Mouse (Mus musculus) ovary, postnatal 36 days (tissue): Measurements from ENCODE around the gene Pramef12.
"Not testable (repeated sequence)": the region's sequence is repeated elsewhere in the genome, so short reads cannot be mapped to it uniquely, and the experiment has no call there.

ENCODE experiments used
- DNase-seq: peaks from one replicate; pipeline ENCODE4 v3.0.0; 2022; ENCODE audit warnings: low spot score, mixed read lengths

Gene Pramef12

DNA sequence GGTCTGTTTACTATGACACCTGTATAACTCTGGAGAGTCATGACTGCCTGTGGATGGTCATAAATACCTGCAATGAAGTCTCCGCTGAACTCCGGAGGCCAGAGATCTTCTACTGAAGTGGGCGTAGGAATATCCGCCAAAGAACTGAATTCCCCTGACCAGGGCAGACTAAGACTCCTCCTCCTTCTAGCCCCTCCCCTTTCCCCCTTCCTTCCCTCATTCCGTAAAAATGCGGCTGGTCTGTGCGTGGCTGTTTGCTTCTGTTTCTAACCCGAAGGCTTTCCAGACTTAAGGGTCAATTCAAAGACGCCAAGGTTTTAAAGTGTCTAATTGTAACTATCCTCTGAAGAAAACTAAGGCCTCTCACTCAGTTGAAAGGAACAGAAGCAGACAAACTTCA lies at the start of gene Pramef12:
TSS of gene Pramef12 (minus strand) at position 175 of the 400 bp plus-strand sequence.
- DNase-seq = no peak

DNA sequence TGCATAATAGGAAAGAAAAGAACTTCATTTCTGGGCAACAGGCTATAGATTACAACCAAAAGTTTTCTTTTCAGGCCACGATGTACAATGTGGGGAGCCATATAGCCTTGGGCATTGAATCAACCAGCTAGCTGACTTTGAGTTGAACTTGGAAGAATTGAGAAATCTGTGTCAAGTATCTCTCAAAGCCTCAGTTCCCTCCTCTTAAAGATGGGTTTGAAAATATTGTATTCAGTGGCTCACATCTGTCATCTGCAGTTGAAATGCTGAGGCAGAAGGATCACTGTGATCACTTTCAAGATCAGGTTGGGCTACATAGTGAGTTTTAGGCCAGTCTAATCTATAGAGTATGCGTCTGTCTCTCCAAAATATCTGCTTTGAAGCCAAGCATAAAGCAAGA lies 45.0 kb upstream of the Pramef12 start, which contains the start of gene Gm9944:
TSS of gene Gm9944 (minus strand) at position 101 of the 400 bp plus-strand sequence.
- no peak for DNase-seq

DNA sequence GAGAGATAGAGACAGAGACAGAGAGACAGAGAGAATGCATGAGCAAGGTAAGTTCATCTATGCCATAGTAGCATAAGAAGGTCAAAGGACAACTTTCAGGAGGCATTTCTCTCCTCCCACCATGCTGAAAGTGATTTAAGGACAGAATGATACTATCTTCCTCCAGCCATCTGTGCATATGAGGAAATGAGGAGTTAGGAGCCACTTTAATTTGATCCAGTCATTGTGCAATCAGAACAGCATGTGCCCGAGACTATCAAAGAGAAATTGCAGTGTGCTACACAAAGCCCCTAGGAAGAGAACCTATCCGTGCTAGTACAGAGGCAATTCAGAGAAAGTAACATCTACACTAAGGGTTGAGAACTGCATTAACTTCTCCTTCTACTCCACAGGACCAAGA lies 40.3 kb upstream of the Pramef12 start:
- no peak for DNase-seq

DNA sequence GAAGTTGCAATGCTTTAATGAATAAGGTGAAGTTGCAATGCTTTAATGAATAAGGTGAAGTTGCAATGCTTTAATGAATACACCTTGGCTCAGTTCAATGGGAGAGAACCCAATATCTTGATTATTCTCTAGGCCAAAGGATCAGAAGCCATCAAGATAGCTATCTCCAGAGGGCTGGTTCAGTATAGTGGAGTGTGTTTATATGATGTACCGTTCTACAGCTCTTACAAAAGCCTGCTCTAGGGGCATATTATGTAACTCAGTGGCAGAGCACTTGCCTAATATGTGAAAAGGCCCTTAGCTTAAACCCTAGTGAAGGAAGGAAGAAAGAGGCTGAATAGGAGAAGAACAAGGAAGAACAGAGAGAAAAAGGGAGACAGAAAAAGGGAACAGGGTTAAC lies 33.3 kb upstream of the Pramef12 start:
- no peak for DNase-seq

DNA sequence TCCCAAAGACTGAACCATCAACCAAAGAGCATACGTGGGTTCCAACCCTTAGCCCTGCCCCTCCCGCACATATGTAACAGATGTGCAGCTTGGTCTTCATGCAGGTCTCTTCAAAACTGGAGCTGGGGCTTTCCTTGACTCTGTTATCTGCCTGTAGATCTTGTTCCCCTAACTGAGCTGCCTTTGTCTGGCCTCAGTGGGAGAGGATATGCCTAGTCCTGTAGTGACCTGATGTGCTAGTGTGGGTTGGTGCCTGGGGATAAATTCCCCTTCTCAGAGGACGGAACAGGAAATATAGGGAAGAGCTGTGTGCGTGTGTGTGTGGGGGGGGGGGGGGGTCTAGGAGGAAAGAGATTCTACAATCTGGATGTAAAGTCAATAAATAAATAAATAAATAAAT lies 32.8 kb upstream of the Pramef12 start:
- DNase-seq = no peak

DNA sequence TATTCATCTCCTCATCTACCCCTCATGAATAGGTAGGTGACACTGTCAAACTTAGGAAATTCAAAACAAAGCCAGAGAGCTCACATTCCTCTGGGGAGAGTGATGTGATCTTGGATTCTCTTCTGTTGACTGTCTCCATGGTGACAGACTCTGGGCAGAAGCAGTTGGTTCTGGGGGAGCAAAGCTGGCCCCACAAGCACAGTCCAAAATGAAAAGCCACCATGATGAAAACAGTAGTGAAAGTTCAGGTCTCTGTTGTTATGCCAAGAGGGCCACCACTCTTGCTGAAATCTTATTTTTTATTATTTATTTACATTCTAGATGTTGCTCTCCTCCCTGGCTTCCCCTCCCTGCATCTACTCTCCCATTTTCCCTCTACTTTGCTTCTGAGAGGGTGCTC lies 30.4 kb upstream of the Pramef12 start, which contains the start of gene 1700012P22Rik:
TSS of gene 1700012P22Rik (minus strand) at position 101 of the 400 bp plus-strand sequence.
- no peak for DNase-seq

DNA sequence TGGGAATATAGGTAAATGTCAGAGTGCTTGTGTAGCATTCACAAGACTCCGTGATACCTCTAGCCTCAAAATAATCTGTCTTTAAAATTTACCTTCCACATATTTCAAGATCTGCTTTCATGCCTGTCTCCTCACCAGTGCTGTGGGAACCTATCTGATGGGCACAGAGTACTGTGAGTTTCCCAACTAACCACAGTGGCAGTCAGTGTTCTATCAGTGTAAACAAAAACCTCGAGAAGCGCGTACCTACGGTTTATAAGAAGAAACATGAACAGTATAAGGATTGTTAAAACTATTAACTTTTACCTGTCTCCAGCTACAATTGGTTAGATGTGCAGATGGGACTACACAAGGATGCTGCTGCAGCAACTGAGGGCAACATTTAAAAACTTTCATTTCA lies 25.0 kb upstream of the Pramef12 start:
- no peak for DNase-seq

DNA sequence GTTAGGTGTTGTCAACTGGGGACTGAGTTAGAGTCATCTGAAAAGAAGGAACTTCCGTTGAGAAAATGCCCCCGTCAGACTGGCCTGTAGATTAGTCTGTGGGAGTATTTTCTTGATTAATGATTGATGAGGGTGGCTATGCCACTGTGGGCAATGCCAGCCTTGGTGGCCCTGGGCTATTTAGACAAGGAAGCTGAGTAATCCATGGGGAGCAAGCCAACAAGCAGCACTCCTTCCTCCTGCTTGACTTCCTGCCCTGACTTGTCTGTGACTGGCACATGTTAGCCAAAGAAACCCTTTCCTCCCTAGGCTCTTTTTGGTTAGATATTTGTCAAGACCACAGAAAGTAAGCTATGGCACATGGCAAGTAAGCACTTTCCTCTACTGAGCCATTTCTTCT lies 22.5 kb upstream of the Pramef12 start:
- DNase-seq = no peak

DNA sequence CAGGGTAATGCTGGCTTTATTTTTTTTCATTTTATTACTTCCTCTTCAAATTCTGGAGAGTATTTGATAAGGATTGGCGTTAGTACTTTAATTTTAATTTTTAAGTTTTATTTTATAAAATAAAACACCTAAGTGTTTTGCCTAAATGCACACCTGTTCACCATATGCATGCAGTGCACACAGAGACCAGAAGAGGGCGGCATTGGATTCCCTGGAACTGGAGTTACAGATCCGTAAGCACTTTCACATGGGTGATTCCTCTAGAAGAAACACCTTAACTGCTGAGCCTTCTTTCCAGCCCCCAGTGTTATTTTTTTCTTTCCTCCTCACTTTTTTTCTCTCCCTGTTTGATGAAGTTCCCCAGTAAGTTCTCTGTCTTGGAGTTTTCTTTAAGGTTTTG lies 20.6 kb upstream of the Pramef12 start:
- DNase-seq = peak; percentile 14

DNA sequence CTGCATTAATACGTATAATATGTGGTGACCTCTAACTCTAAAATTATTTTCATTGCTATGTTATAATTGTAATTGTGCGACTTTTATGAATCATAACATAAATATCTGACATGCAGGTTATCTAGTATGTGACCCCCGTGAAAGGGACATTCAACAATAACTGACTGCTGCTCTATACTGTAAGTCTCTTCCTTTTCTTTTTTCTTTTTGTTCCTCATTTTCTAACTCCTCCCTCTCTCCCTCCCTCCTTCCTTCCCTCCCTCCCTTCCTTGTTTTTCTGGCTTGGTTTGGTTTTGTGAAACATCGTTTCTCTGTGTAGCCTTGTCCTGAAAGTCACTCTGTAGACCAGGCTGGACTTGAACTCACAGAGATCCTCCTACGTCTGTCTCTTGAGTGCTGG lies 16.3 kb upstream of the Pramef12 start:
- no peak for DNase-seq

DNA sequence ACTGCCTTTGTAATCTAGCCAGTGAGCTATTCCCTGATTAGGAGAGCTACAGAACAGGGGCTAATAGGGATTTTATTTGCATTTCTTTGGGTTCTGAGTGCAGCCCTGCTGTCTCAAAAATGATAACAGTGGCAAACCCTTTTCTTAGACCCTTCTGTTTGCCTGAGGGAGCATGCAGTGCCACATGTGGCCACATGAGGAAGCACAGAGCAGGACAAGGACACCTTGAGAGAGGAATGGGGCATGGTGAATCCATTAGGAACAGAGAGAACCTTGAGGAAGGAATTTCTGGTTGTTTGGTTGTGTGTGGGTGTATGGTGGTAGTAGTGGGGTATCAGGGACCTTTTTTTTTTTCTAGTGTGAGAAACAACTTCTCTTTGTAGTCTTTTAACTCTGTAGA lies 12.4 kb upstream of the Pramef12 start:
- DNase-seq = no peak

DNA sequence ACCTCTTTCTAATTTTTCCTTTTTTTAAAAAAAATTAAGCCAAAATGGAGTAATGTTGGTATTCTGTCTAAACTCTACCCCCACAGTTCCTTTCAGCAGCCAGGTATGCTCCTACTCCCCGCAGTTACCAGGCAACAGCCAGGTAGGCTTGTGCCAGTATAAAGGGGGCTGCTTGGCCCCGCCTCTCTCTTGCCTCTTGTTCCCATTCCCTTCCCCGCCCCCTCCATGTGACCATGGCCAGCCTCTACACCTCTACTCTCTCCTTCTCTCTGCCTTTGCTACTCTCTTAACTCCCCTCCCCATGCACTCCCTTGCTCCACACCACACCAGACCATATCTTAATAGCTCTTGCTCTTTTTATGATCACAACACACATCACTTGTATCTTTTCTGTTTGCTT lies 2.0 kb downstream of the Pramef12 start:
- no peak for DNase-seq

DNA sequence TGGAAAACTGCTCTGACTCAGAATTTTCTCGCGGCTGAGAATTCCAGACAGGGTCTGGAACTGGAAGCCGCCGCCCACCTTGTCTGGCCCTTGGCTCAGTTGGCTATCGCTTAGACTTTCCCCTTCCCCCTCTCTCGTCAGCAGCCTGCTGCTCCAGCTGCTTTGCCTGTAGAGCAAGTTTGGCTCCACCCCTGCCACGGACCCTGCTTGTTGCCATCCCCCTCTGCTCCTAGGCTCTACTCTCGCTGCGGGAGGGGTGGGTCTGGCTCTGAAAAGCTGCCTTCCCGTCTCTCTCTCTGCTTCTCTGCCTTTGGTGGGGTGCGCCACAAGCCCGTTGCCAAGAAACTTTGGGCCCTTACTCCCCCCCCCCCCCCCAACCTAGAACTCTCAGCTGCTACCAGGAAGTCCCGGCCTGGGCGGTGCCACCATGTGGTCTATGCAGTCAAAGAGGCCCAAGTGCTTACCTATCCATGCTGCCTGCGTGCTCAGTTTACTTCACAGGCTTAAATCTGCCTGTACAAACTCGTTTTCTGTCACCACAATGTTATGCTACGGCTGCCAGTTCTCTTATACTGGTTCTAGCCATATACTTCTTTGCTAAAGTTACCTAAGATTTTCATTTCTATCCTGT lies 3.7 kb downstream of the Pramef12 start:
- DNase-seq = peak; percentile 48

DNA sequence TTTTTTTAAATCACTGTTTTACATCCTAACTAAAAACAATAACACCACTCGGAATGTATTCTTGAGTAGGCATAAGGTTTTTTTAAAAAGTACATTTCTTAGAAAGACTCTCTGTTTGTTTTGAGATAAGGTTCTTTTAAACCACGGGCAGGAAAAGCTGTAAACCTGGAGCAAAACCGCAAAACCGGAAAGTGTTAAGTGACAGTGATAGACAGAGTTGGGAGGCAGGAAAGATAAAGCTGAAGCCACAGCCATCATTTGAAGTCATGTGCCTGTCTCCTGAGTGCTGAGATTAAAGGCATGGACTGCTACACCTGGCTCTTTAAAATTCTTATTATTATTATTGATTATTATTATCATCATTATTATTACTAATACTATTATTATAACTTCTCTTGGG lies 5.6 kb downstream of the Pramef12 start:
- DNase-seq = no peak

DNA sequence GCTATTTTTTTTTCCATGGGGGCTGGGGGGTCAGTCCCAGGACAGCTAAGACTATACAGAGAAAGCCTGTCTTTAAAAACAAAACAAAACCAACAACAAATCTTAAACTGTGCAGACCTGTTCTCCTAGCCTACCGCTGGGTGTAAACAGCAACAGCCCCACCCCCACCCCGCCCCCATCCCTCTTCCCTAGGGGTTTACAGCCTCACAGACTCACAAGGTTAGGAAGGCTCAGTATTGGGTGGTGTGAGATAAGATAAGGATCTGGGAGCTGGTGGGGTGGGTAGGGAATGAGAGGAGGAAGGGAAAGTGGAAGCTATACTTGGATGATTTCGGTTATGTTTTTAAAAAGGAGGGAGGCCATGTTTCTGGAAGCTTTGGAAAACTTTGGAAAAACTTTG lies 11.9 kb downstream of the Pramef12 start:
- no peak for DNase-seq

DNA sequence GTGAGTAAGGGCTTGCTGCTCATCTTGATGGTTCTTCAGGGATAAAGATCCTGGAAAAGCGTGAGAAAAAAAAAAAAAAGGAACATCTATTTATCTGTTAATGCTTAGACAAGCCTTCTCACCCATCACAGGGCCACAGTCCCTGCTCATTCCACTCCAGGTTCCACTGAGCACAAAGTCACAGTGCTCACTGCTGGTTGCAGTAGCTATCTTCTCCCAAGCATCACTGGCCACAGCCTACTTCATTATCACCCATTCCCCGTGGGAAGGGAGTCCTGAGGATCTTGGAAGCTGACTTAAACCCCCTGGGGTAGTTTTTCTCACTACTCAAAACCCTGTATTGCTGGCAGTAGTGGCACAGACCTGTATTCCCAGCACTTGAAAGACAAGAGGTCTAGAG lies 30.4 kb downstream of the Pramef12 start, which contains the start of gene Pramef20:
TSS of gene Pramef20 (minus strand) at position 23 of the 400 bp plus-strand sequence.
- DNase-seq = no peak

DNA sequence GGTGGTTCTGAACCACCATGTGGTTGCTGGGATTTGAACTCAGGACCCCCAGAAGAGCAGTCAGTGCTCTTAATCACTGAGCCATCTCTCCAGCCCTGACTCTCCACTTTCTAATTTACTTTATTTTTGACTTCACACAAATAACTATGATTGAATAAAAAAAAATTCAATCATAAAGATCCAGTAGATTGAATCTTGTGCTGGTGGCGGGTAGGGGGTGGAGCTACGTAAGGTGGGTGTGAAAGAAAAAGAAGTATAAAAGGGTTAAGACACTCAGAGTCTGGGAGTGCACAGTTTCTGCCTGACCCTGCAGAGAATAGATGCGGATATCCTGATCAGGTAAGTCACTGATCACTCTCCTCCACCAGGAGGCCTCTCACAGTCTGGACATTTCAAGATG lies 50.6 kb downstream of the Pramef12 start, which contains the start of gene Gm13119:
TSS of gene Gm13119 (plus strand) at position 301 of the 400 bp plus-strand sequence.
- DNase-seq = not testable (repeated sequence)
